Mouse (Mus musculus) gastrocnemius, postnatal 14 days (tissue): ENCODE results near the gene Tubg1. TPM values are rescaled to one million over a fixed set of nuclear protein-coding genes. Genes with fewer than 3 reads are reported as not detected.

Source experiments
- DNase-seq: peaks from one replicate; pipeline ENCODE4 v3.0.0; 2021; ENCODE audit warnings: mixed read lengths
- intact Hi-C: fragments of 180-260 bp; cut with DNase I; formaldehyde crosslinking; loops from one replicate; pipeline ENCODE4 v1.15.1; 2025; ENCODE audit warnings: low total_unique reads
- long read RNA-seq, 2 experiments: library from polyadenylated mRNA; stranded (forward); transcript quantifications; one replicate each; pipeline ENCODE4 v2.0.0; 2021
- total RNA-seq, 2 experiments: library from RNA; stranded (reverse); gene quantifications; 2 replicates each; pipeline ENCODE4 v1.2.3; 2021

The Tubg1 gene
- total RNA-seq: 10 to 100 TPM; 26.3 to 31.2 TPM
- long read RNA-seq, experiment 1, transcript Tubg1-201 (11 exons, 1,802 nt): major isoform, 68 of 70 reads
- long read RNA-seq, experiment 1, partial matches to known transcripts: 2 of 70 reads
- long read RNA-seq, experiment 1, other reads (novel, unspliced or antisense): 0 of 70 reads
- long read RNA-seq, experiment 2, transcript Tubg1-201 (11 exons, 1,802 nt): major isoform, 62 of 63 reads
- long read RNA-seq, experiment 2, partial matches to known transcripts: 0 of 63 reads
- long read RNA-seq, experiment 2, other reads (novel, unspliced or antisense): 1 of 63 reads

DNA sequence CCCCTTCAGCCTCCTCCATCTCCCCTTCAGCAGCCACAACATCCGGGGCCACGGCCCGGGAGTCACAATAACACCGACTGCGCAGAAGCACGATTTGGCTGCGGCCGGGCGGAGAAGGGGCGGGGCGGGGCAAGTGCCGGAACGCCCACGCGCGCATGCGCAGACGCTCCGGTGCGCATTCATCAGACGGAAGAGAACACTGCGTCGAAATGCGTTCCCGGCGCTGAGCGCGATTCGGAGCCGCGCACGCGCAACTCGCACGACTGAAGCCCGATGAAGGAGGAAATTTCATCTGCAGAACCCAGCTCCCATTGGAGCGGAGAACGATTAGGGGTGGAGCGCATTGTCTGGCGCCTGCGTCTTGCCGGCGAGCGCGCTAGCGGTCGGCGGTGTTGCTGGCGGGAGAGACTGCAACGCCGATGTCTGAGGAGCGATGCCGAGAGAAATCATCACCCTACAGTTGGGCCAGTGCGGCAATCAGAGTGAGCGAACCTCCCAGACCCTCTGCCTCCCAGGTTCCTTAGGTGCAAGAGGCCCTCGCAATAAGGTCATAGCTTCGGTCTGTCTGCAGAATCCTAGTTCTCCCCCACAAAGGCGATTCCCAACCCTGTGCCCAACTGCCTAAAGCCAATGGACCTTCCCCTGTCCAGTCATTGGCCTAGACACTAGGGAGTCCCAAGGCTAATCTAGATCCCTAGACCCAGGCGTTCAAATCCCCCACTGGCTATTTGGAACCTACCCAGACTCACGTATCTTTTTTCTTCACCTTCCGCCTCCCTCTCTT lies at the start of gene Tubg1, which contains the start of gene Retreg3:
Tubg1 (plus strand) TSS at position 178 of the 784 bp plus-strand sequence.
Retreg3 (minus strand) TSS at position 133 of the 784 bp plus-strand sequence.
- intact Hi-C loops: loop anchor here (5.0 kb wide), 1 partner anchor 47 kb away; no protein-coding TSS in a partner anchor
- DNase-seq: peak; percentile 99

DNA sequence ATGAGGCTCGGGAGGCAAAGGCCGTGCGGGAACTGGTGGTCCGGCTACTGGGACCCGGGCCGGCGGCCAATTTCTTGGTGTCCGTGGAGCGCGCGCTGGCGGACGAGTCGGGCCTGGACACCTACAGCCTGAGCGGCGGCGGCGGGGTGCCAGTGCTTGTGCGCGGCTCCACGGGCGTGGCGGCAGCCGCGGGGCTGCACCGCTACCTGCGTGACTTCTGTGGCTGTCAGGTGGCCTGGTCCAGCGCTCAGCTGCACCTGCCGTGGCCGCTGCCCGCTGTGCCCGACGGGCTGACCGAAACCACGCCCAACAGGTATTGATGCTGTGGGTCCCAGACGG lies 49.6 kb upstream of the Tubg1 start:
- intact Hi-C loops: no loop called here
- DNase-seq: no peak

DNA sequence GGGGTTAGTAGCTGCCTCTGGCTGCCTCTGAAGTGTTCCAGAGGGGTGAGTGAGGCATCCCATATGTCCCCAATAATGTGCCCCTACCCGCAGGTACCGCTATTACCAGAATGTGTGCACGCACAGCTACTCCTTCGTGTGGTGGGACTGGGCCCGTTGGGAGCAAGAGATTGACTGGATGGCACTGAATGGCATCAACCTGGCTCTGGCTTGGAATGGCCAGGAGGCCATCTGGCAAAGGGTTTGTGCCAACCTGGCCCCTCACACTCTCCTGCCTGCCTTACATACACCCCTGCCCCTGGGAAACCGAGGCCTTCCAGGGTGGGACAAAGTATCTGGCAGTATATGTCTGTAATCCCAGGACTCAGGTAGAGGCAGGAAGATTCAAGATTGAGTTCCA lies 48.8 kb upstream of the Tubg1 start:
- intact Hi-C loops: no loop called here
- DNase-seq: no peak

DNA sequence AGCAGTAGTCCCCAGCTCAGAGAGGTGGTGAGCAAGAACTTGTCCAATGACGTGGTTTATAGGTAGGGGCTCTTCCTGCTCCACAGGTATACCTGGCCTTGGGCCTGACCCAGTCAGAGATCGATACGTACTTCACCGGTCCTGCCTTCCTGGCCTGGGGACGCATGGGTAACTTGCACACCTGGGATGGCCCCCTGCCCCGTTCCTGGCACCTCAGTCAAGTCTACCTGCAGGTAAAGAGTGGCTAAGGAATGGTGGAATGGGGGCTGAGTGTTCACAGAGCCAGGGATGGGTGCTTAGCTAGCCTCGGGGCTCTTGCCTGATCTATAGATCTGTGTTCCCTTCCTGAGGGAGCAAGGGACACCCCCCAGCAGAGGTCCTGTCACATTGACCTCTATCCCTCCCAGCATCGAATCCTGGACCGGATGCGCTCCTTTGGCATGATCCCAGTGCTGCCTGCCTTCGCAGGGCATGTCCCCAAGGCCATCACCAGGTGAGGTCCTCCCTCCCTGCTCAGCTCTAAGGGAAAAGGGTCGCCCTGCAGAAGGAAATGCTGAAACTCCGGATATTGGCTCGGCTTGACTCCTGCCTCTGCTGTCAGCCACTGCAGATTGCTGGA lies 47.8 kb upstream of the Tubg1 start:
- intact Hi-C loops: no loop called here
- DNase-seq: no peak

DNA sequence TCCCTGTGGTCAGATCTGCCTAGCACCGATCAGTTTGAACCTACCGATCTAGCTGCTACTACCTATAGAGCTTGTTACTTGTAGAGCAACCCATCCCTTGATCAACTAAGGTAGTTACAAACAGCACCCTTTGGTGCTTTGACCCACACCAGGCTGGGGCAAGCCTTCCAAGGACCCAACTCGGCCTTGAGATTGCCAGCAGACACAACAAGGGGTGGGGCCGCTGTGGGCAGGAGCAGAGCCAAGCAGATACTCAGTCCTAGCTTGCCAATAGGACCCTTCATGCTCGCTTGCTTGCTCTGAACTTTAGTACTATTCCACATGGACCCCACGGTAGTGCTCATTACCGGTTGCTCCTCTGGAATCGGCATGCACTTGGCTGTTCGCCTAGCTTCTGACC lies 41.6 kb upstream of the Tubg1 start, which contains the start of gene Hsd17b1:
Hsd17b1 (plus strand) TSS at position 291 of the 400 bp plus-strand sequence.
- intact Hi-C loops: no loop called here
- DNase-seq: no peak

DNA sequence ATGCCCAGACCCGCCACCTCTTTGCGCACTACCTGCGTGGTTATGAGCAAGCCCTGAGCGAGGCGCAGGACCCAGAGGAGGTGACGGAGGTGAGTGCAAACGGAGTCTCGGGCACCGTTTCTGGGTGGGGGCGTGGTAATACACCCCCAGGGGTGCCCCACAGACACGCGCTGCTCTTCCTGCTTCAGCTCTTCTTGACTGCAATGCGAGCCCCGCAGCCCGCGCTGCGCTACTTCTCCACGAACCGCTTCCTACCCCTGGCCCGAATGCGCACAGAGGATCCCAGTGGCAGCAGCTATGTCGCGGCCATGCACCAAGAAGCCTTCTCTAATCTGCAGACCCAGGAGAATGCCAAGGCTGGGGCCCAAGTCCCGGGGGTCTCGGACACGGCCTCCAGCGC lies 40.0 kb upstream of the Tubg1 start:
- DNase-seq: no peak
- intact Hi-C loops: no loop called here

DNA sequence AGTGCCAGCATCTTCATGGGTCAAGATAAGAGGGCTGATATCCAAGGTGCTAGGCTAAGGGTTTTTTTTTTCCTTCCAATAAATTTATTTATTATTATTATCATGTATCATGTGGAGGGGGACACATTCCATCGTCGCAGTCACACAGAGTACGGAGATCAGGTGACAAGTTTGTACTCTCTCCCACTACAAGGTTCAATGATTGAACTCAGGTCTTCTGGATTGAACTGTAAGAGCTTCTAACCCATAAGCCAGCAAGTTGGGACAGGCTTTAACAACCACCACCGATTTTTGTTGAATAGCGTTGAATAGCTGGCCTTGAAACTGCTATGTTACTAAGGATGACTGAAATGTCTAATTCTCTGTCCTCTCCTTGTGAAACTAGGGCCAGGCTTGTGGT lies 39.3 kb upstream of the Tubg1 start:
- intact Hi-C loops: no loop called here
- DNase-seq: no peak

DNA sequence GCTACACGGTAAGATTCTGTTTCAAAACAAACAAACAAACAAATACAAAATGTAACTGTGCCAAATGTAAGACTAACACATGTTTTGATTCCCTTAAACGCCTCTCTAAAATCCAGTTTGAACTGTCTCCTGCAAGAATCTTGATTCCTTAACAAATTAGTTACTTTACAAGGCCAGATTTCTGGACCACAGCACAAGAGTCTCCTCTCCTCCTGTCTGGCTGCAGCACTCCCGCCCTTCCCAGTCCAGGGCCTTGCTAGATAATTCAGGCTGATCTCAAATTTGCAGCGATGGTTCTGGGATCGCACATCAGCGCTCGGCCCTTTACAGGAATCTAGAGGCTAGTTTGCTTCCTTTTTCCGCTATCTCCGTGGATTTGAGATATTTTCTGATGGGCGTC lies 38.1 kb upstream of the Tubg1 start:
- intact Hi-C loops: no loop called here
- DNase-seq: no peak

DNA sequence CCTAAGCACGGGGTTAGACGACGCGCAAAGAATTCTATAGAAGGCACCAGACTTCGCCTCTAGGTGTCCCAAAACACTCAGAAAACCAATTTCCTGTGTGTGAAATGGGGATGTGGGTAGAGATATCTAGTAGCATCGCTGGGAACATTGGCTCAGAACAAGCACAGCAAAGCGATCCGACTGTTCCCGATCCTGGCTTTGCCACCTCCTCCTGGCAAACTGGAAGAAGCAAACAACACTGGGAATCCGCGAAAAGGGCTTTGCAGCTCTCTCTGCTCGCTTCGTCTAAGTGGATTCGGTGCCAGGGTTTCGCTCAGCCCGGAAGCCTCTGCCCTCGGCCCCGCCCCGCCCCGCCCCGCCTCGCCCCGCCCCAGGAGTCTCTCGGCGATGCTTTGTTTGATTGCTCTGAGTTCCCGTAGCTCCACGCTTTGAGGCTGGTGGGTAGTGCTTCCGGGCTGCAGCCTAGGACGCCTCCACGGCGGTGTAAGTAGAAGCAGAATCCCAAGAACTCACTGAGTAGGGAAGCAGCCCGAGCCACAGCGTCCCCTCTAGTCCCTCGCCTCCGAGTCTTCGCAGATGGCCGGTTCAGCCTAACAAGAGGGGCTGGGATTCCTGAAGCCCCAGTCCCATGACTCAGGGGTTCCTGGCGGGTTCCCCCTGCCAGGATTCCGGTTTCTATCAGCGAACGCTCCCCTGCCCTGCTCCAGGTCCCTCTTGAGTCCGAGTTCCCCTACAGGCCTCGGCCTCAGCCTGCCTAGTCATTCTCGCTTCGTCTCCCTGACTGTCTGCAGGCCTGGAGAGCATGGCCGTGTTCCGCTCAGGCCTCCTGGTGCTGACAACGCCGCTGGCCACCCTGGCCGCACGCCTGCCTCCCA lies 37.3 kb upstream of the Tubg1 start, which contains the start of gene Coasy:
Coasy (plus strand) TSS at position 358 of the 875 bp plus-strand sequence.
- peak; percentile 86 for DNase-seq
- intact Hi-C loops: no loop called here

DNA sequence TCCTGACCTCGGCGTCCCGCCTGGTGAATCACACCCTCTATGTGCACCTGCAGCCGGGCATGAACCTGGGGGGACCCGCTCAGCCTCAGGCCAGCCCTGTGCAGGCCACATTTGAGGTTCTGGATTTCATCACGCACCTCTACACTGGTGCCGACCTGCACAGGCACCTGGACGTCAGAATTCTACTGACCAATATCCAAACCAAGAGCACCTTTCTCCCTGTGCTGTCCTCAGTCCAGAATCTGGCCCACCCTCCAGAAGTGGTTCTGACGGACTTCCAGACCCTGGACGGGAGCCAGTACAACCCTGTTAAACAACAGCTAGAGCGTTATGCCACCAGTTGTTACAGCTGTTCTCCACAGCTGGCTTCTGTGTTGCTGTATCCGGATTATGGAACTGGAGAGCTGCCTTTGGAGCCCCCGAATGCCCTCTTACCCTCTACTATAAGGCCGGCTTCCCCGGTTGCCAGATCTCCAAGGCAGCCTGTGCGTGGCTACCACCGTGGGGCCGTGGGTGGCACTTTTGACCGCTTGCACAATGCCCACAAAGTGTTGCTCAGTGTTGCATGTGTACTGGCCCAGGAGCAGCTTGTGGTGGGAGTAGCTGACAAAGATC lies 36.5 kb upstream of the Tubg1 start:
- intact Hi-C loops: no loop called here

DNA sequence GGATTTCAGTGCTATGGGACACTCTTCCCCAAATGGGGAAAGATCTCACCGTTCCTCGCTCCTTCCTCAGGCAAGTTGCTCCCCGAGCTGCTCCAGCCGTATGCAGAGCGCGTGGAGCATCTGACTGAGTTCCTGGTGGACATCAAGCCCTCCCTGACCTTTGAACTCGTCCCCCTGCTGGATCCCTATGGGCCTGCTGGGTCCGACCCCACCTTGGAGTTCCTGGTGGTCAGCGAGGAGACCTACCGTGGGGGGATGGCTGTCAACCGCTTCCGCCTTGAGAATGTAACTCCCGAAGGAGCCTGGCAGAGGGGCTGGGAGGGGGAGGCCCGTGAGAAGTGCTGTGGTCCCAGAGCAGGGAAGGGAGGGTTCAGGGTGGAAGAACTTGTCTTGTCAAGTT lies 35.5 kb upstream of the Tubg1 start:
- no peak for DNase-seq
- intact Hi-C loops: no loop called here

More for the DNA sequence above, 36.5 kb upstream of the Tubg1 start:
- no peak for DNase-seq

DNA sequence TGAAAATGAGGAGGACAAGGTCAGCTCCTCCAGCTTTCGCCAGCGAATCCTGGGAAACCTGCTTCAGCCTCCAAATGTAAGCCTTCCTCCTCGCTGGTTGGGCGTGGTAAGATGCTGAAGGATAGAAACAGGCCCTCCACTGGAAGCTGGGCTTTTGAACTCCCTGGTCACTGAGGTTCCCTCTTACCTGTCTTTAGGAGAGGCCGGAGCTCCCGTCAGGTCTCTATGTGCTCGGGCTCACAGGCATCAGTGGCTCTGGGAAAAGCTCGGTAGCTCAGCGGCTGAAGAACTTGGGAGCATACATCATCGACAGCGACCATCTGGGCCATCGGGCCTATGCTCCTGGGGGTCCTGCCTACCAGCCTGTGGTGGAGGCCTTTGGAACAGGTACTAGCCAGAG lies 34.9 kb upstream of the Tubg1 start:
- no peak for DNase-seq
- intact Hi-C loops: no loop called here

DNA sequence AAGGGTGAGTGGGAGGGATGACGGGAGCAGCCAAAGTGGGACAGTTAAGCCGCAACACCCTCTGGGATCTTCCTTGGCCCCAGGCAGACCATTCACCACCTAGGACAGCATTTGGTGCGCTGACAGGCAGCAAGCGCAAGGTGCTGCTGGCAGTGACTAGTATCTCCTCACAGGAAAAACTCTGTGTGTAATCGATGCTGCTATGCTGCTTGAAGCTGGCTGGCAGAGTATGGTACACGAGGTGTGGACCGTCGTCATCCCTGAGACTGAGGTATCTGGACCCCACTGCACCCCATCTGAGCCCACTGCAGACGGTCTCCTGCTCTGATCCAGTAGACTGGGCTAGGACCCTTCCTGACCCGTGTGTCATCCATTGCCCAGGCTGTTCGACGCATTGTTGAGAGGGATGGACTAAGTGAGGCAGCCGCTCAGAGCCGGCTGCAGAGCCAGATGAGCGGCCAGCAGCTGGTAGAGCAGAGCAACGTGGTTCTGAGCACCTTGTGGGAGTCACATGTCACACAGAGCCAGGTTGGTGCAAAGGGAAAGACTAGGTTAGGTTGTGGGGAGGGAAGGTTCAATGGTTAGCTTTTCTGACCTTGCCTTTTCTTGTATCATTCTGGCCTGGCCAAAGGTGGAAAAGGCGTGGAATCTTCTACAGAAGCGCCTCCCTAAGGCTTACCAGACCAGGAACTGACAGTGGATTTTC lies 34.0 kb upstream of the Tubg1 start:
- intact Hi-C loops: no loop called here
- no peak for DNase-seq

DNA sequence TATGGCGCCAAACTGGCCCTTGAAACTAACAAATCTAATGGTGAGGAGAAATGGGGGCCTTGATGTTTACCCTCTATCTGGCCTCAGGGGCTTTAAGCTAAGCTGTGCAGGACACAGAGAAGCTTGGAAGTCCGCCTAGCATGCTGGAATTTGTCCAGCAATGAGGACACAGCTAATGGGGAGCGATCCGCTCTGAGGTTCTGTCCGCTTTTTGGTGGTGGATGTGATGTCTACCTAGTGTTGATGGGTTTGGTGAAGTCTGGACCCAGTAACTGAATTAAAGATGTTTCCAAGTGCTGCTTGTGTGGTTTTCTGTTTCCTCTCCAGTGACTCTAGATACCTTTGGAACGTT lies 33.4 kb upstream of the Tubg1 start:
- intact Hi-C loops: no loop called here
- no peak for DNase-seq

DNA sequence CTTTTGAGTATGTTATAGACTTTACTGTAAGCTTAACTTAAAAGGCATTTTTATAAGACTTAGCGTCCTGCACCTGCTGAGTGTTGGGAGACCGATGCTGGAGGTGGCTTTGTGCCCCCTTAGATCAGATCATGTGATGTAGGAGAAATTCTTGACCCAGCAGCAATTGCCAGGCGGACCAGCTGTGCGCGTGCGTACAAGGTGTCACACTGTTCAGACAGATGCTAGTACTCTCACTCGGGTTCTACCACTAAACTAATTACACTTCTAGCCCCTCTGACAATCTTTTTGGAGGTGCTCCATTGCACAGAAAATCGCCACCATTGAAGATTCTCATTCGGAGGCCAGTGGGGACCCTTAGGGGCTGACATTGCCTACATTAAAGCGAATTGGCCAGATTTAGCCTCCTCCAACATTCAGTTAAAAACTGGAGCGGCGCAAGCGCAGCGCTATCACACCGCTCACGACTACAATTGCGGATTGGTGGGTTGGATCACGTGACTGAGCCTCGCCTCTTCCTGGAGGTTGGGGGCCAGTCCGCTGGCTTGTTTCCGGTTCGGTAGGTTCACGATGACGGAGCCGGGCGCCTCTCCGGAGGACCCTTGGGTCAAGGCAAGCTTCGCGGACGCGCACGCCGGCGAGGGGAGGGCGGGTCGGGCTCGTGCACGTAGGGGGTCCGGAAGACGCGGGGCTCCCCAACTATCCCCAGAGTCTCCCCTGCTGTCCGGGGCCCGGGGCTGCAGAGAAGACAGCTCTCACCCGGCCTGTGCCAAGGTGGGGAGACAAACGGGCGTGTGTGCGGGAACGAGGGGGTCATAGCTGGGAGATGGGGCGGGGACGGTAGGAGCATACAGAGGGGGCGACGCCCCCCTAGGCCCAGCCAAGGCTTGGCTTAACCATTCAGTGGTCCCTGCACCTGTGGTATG lies 32.7 kb upstream of the Tubg1 start, which contains the start of gene Mlx:
Mlx (plus strand) TSS at position 522 of the 926 bp plus-strand sequence.
- intact Hi-C loops: no loop called here
- DNase-seq: peak; percentile 91

DNA sequence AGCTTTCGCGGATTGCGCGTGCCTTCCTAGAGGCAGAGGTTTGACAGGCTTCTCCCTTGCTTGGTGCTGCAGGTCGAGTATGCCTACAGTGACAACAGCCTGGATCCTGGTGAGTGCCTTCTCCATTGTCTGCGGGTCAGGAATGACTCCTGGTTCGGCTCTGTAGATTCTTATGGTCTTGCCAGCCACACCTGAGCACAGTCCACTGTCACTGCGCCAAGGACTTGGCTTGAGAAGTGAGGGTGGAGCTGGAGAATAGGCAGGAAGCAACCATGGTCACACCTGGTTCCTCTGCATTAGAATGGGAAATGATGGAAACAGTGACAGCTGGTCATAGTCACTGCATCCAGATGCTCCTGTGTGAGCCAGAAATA lies 32.1 kb upstream of the Tubg1 start:
- DNase-seq: no peak
- intact Hi-C loops: no loop called here

DNA sequence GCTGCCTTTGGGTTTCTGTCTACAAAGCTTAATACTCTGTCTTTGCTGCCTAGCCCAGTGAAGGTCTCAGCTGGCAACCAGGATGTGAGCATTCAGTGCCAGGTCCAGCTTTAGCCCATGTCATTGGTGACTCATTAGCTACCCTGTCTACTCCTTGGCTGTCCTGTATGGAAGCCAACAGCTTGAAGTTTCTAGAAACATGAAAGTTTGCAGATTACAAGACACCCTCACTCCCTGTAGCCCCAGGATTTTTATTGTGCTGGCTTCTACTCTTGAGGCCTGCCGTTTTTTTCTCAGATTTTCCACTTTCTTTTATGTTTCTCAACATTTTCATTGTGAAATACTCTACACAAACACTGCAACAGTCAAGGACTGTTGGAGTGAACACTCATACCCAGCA lies 29.8 kb upstream of the Tubg1 start:
- no peak for DNase-seq
- intact Hi-C loops: no loop called here

DNA sequence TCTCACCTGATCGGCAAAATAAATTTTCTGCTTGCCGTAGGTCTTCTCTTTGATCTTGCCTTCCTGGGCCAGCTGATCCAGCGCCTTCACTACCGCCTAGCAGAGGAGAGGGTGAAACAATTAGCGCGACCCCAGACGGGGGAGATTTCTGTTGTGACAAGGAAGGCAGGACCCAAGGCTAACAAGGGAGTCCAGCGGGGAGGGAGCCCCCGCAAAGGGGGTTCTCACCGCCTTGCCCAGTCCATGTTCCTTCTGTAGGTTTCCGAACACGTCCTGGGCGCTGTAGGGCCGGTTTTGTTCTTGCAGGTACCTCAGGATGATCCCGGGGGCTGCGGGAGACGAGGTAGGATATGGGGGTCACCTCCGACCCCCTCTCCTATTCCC lies 24.8 kb upstream of the Tubg1 start:
- intact Hi-C loops: loop anchor here (5.0 kb wide), 1 partner anchor 82 kb away; the partner anchor contains the start of gene Ccr10

More for the DNA sequence above, 24.8 kb upstream of the Tubg1 start:
- no peak for DNase-seq
